Mouse (Mus musculus) limb, embryonic 14.5 days (tissue): ENCODE data around the gene Neto2. TPM values are rescaled to one million over a fixed set of nuclear protein-coding genes. Genes with fewer than 3 reads are reported as not detected.

Experiments
- ATAC-seq: fragments of 200-750 bp; cut with Nextera tagmentation; 2 replicates; pipeline ENCODE4 v1.8.0; 2017; ENCODE audit warnings: low read depth, moderate number of reproducible peaks, moderate TSS enrichment; ENCODE audit not compliant: low FRiP score
- DNase-seq: peaks from one replicate; pipeline ENCODE4 v3.0.0-alpha.2; 2015; ENCODE audit warnings: low spot score
- H3K27ac ChIP-seq: fragments of 300-500 bp; sonication (generic); replicated peaks from 2 replicates; pipeline ENCODE4 v1.5.1; 2014; ENCODE audit warnings: low read depth, mild to moderate bottlenecking, low read length, moderate library complexity, mixed read lengths
- H3K27me3 ChIP-seq: fragments of 300-500 bp; sonication (generic); 2 replicates; pipeline ENCODE4 v1.6.1; 2014; ENCODE audit warnings: low read length, mixed read lengths; ENCODE audit not compliant: control insufficient read depth, insufficient read depth
- H3K36me3 ChIP-seq: fragments of 300-500 bp; sonication (generic); 2 replicates; pipeline ENCODE4 v1.6.1; 2014; ENCODE audit warnings: mild to moderate bottlenecking, low read length, moderate library complexity, mixed read lengths; ENCODE audit not compliant: control insufficient read depth, insufficient read depth
- H3K4me1 ChIP-seq: fragments of 300-500 bp; sonication (generic); 2 replicates; pipeline ENCODE4 v1.6.1; 2014; ENCODE audit warnings: antibody characterized with exemption, low read length, mixed read lengths; ENCODE audit not compliant: control insufficient read depth, insufficient read depth
- H3K4me2 ChIP-seq: fragments of 300-500 bp; sonication (generic); replicated peaks from 2 replicates; pipeline ENCODE4 v1.6.1; 2014; ENCODE audit warnings: low read depth, mild to moderate bottlenecking, low read length, moderate library complexity; ENCODE audit not compliant: severe bottlenecking
- H3K4me3 ChIP-seq: fragments of 300-500 bp; sonication (generic); replicated peaks from 2 replicates; pipeline ENCODE4 v1.5.1; 2014; ENCODE audit warnings: low read length
- H3K9ac ChIP-seq: fragments of 300-500 bp; sonication (generic); 2 replicates; pipeline ENCODE4 v1.6.1; 2014; ENCODE audit warnings: mild to moderate bottlenecking, low read depth, low read length, moderate library complexity; ENCODE audit not compliant: severe bottlenecking
- H3K9me3 ChIP-seq: fragments of 300-500 bp; sonication (generic); 2 replicates; pipeline ENCODE4 v1.6.1; 2016; ENCODE audit warnings: low read length; ENCODE audit not compliant: control insufficient read depth
- POLR2A ChIP-seq: fragments of 200-500 bp; IDR thresholded peaks from 2 replicates; pipeline ENCODE4 v1.8.0; 2012; ENCODE audit warnings: inconsistent platforms, mild to moderate bottlenecking, moderate library complexity, borderline replicate concordance; ENCODE audit not compliant: insufficient read depth, insufficient read length; ENCODE audit errors: extremely low read depth
- WGBS: fragments of 180-500 bp; shearing (Covaris S2); extraction: QIAGEN DNeasy Blood & Tissue Kit; methylation state at CpG from one replicate; pipeline ENCODE4 v1.1.7; 2014; 5-methylcytosine and 5-hydroxymethylcytosine counted together
- polyA plus RNA-seq, 2 experiments: library from polyadenylated mRNA; depleted of rRNA in 1 of 2; stranded (reverse) in 1 of 2; unstranded in 1 of 2; fragments of >200 nt; fragmentation: Nextera tagmentation in 1 of 2; extraction: Ambion mirVana in 1 of 2; gene quantifications; 2 replicates each; pipeline versions ENCODE4 v1.2.1 to v1.2.3; 2012 to 2014

Gene Neto2
- polyA plus RNA-seq, 2 experiments, result 7.7 to 12.3 TPM

DNA sequence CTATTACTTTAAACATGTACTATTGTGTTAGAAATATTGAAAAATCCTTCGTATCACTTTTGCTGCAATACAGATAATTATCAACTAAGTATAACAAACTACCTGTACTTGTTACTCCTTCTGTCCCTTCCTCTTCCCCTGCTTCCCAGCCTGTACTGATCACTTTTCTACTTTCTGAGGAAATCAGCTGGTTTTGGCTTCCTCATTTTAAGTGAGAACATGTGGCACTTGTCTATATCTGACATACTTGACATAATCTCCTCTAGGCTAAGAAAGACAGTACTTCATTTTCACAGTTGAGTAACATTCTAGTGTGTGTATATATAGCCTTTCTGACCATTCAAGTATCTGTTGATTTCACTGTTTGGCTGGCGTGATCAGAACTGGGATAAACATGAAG is 49.5 kb downstream of the Neto2 start:
- TF ChIP-seq POLR2A, result no peak
- H3K27me3 ChIP-seq, result no peaks in the 10 kb centered on the region
- DNase-seq (no peak), ATAC-seq (no peak)
- no peaks in the 10 kb centered on the region for H3K4me1 ChIP-seq
- peaks cover 8% of the 10 kb centered on the region; the same call in 1 of the 2 replicates for H3K36me3 ChIP-seq
- no peaks in the 10 kb centered on the region for H3K9me3 ChIP-seq
- H3K9ac ChIP-seq, result no peak overlapping the region
- 90% methylated on average over 2 of the region's 2 CpGs for WGBS
- no peak overlapping the region for H3K27ac ChIP-seq
- no peak overlapping the region for H3K4me3 ChIP-seq
- H3K4me2 ChIP-seq, result no peak overlapping the region

DNA sequence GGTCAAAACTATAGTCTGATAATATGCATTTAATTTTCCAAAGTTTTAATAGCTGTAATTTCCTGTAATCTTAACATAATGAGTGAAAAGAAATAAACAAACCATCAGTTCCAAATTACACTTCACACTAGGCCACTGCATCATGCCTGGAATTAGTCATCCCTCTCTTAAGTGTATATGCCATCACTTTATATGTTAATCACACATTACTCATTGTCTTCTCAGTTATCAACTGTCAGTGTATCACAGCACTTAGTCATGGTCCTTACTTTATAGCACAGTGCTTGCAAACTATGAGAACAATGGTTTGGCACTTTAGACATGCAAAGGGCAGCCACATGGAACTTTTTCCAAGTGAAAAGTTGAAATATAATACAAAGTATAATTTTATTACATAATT is 52.2 kb downstream of the Neto2 start:
- ATAC-seq, result no peak

DNA sequence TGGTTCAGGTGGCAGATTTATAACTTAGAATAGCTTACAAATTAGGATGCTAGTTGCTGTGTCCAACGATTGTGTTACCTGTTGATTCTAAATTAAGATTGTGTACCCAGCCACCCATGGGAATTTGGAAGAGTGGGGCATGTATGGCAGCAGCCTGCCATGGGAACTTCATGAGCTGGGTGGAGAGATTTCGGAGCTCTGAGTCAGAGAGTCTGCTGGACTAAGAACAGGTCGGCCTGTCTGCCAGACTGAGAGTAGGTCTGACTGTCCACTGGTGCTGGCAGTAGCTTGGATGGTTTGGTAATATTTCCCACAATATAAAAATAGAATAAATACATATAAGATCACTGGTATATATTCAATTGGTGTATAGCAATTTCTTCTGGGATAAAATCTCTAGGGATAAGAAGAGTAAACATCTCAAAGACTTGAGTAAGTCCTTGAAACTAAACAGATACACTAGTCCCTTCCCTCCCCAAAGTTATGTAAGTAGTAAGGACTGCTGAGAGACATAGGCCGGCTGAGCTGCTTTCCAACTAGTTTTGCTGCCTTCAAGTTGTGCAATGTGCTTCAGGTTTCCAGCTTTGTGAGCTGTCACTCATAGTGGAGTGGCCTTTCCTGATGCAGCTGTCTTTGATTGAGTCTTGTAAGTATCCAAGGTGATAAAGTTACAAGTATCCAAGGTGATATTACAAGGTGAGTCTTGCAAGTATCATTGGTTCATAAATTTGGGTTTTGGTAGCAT is 55.6 kb downstream of the Neto2 start:
- no peak for ATAC-seq
- no peak overlapping the region for H3K4me2 ChIP-seq
- no peaks in the 10 kb centered on the region for H3K27me3 ChIP-seq
- H3K4me1 ChIP-seq, result no peaks in the 10 kb centered on the region
- TF ChIP-seq POLR2A, result no peak
- H3K9me3 ChIP-seq, result no peaks in the 10 kb centered on the region
- DNase-seq, result no peak
- no peak overlapping the region for H3K9ac ChIP-seq
- 87% methylated on average over 4 of the region's 4 CpGs for WGBS
- H3K27ac ChIP-seq, result no peak overlapping the region
- H3K4me3 ChIP-seq, result no peak overlapping the region
- H3K36me3 ChIP-seq, result peaks cover 32% of the 10 kb centered on the region

More for the DNA sequence above, 52.2 kb downstream of the Neto2 start:
- no peaks in the 10 kb centered on the region for H3K4me1 ChIP-seq
- H3K9me3 ChIP-seq, result no peaks in the 10 kb centered on the region
- peaks cover 22% of the 10 kb centered on the region for H3K36me3 ChIP-seq
- TF ChIP-seq POLR2A, result no peak
- no peak overlapping the region for H3K9ac ChIP-seq
- H3K27me3 ChIP-seq, result no peaks in the 10 kb centered on the region
- DNase-seq, result no peak
- no peak overlapping the region for H3K4me3 ChIP-seq
- no peak overlapping the region for H3K27ac ChIP-seq
- no peak overlapping the region for H3K4me2 ChIP-seq

DNA sequence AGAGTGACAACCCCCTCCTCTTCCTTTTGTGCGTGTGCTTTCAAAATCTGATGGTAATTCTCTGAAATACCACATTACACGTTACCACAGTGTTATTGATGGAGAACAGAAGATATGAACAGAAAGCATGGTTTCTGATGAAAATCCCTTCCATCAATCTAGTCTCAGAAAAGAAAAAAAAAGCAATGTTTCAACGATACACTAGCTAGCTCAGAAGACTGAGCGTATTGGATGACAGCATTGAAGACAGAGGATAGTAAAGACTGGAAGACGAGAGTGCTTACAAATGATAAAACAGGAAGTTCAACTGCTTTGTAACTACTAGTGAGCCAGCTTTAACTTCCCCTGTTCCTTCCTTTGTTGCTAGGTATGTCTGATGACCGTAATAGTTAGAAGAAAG is 76.3 kb downstream of the Neto2 start:
- Histone ChIP-seq H3K9me3 (no peaks in the 10 kb centered on the region), H3K27me3 (no peaks in the 10 kb centered on the region), H3K4me1 (no peaks in the 10 kb centered on the region), H3K27ac (no peak overlapping the region), H3K4me2 (no peak overlapping the region), H3K4me3 (no peak overlapping the region), H3K36me3 (no peaks in the 10 kb centered on the region), H3K9ac (no peak overlapping the region)
- ATAC-seq, result no peak
- 93% methylated on average over 6 of the region's 6 CpGs for WGBS
- TF ChIP-seq POLR2A, result no peak
- no peak for DNase-seq

DNA sequence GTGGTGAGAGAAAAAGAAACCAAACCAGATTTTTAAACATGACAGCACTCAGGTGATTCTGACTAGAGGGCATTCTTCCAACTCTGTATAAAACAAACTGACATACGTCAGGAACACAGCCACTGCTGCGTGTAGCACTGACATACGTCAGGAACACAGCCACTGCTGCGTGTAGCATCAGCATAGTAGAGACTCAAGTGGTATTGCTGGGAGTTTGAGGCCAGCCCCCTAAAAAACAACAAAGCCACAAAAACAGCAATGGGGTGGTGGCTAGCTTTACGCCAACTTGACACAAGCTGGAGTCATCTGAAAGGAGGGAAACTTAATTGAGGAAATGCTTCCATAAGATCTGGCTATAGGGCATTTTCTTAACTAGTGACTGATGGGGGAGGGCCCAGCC is 77.5 kb downstream of the Neto2 start:
- no peak overlapping the region for H3K9ac ChIP-seq
- ATAC-seq (no peak), DNase-seq (no peak)
- H3K4me1 ChIP-seq, result no peaks in the 10 kb centered on the region
- H3K4me3 ChIP-seq, result no peak overlapping the region
- H3K9me3 ChIP-seq, result no peaks in the 10 kb centered on the region
- H3K27ac ChIP-seq, result no peak overlapping the region
- no peaks in the 10 kb centered on the region for H3K36me3 ChIP-seq
- no peaks in the 10 kb centered on the region for H3K27me3 ChIP-seq
- H3K4me2 ChIP-seq, result no peak overlapping the region
- WGBS, result 83% methylated on average over 5 of the region's 5 CpGs
- no peak for TF ChIP-seq POLR2A
